Mouse (Mus musculus) thymus, postnatal 10 days (tissue): Measurements from ENCODE around the gene Hddc3.

Experiments
- DNase-seq, 2 experiments: peaks; one replicate each; pipeline ENCODE4 v3.0.0; 2021; ENCODE audit warnings: low spot score in 2 of 2

The Hddc3 gene

DNA sequence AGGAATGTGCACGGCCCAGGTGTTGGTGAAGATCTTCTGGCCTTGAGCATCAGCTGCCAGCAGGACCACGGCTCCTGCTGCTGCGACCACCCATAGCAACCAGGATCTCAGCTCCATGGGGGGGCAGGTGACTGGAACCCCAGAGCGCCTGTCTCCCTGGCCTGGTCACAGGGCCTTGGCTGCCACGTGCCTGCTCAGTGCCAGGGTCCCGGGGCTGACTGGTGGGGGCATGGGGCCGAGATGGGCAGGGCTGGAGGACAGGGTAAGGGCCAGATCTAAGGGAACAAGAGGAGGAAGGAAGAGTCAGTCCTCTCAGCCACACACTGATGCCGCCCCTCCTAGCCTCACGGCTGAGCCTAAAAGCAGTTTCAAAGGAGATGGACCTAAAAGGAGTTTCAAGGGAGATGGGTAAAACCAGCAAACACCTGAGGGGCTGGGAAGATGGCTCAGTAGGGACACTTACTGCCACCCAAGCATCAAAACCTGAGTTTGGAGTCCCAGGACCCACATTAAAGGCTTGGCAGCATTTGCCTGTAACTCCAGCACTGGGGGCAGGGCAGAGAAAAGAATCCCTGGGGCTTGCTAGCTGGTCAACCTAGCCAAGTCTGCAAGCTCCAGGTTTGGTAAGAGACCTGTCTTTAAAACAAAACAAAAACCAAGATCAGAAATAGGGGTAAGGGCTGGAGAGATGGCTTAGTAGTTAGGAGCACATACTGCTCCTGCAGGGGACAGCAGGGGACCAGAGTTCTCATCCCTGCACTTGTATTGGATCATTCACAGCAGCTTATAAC lies 55.9 kb downstream of the Hddc3 start:
- DNase-seq: no peak

DNA sequence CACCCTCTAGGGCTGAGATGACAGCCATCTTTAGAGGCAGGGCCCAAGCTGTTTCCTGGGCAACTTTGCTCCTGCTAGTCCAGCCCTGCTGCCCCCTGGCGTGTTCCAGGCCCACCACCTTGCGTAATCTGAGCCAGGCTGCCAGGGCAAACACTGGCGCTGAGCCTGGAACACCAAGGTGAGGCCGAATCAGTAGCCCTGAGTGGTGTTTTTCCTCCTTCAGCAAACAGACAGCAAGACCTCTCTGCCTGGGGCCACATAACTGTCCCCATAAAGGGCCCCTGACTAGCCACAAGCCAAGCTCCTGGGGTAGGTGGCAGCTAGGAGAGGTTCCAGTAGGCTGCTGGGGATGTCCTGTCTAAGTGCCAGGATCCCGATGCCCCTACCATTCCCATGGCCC lies 57.2 kb downstream of the Hddc3 start:
- DNase-seq: no peak
